Mouse (Mus musculus) thymus, postnatal 14 days (tissue): ENCODE data around the gene Supt7l.

Experiments
- DNase-seq: peaks from one replicate; pipeline ENCODE4 v3.0.0; 2021

Gene Supt7l

DNA sequence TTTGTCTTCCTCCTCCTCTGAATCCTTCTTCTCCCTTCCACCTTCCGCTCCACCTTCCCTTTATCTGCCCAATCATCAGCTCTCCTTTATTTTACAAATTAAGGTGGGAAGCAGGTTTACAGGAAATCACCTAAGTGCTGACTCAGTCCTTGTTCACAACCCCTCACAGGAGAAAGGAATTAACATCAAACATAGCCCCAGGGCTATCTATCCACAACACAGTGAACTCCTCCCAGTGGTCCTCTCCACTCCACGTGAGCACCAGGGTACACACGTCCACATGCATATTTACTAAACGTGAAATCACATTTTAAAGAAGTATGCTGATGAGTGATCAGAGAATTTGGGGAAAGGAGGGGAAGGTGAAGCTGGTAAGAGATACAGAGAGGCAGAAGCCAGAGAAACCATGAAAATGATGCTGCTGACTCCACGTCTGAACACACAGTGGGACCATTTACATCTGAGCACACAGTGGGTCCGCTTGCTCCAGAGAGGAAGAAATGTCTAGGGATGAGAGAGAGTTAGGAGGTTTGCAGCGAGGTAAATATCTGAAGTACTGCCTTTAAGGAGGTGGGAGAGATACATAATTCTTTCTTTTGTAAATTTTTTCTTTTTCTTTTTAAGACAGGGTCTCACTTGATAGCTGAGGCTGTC, 38.4 kb downstream of the Supt7l start:
- no peak for DNase-seq

DNA sequence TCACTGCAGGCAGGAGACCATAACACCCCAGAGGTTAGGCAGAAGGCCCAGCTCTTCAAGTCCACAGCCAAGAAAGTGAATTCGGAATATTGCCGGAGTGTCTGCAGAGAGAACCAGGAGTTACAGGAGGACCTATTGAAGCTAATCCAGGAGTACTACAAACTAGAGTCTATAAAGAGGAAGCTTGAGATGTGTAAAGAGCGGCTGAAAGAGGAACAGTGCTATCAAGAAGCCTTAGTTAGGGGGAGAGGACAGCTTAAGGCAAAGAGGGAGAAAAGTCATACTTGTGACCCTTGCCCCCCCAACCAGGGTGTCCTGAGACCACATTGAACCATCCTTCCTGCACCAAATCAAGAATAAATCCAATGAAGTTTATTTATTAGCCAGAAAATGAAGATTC, 39.7 kb downstream of the Supt7l start:
- DNase-seq, result no peak

DNA sequence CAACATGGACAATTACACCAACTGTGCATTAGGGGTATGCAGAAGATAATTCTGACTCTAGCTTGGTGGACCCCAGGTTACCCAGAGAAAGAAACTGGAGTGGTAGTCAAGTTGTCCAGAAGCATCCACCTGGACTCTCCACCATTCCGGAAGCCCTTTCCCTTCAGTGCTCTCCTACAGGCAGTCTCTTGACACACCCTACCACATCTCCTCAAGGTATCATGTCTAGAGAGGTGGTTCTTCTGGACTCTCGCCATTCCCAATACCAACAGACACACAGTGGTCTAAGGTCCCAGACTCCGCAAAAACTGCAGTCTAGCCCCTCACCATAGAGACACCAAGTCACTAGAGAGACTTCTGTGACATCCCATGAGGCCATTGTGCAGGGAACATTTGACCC, 42.2 kb downstream of the Supt7l start, which contains the start of gene 4930548H24Rik:
4930548H24Rik (plus strand) TSS at position 301 of the 400 bp plus-strand sequence.
- no peak for DNase-seq

DNA sequence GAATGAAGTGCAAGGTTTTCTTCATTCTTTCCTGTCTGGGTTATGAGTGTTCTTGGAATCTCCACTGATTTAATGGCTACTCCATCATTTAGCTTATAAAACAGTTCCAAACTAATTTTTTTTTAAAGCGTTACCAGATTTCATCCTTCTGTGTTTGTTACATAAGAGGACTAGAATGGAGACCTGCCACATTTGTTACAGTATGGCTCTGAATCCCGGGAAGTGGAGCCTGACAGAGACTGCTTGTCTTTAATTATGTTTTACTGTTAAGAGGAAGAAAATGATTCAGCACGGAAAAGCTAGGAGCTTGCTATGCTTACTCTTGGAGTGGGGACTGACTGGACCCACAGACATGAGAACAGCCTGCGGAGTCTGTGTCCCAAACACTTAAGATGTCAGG, 47.1 kb downstream of the Supt7l start:
- DNase-seq, result no peak

DNA sequence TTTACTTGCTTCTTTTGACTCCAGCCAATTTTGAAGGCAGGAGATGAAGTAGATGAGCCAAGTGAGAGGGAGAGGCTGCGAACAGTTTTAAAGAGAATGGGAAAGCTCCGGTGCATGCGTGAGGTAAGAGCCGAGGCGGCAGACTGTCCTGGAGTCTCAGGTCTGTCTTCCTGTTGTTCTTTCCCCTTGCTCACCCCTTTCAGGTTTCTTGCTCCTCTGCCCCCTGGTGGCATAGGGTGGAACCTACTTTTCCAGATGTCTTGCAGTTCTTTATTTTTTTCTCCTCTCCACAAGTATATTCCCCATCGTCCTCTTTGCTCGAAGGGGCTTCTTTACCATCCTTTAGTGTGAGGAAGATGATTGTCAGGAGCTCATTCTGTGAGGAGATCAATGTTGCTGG, 57.3 kb downstream of the Supt7l start:
- peak; percentile 75 for DNase-seq

DNA sequence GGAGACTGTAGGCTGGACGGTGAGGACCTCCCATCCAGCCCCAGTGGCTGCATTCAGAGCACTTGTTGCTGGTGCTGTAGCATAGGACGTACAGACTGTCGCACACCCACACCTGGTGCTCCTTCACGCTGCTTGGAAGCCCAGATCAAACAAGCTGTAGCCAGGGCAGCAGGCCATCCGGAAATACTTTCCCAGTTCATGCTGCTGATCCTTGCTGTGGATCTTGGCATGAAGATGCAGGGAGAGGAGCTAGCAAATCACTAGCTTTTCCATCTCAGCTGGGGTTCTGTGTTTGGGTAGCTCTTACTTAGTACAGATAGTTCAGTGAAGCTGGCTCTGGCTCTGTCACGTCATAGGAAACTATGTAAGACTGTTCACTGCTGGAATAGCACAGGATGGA, 57.9 kb downstream of the Supt7l start:
- no peak for DNase-seq

DNA sequence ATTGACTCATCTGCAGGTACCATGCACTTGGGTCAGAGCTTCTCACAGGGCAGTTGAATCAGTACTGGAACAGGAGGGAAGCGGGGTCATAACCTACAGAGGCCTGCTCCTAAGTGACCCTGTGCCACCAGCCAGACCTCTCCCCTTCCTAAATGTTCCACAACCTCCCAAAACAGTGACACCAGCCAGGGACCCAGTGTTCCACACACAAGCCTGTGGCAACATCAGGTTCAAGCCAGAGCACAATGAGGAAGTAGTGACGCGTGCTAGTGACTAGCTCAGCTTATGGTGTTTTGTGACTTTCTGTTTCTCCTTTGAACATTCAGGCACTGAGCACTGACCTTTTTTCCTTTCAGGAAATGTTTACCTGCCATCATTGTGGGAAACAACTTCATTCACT, 59.8 kb downstream of the Supt7l start:
- no peak for DNase-seq
